Mouse (Mus musculus): ENCODE data around the gene Tbc1d5. TPM values are rescaled to one million over a fixed set of nuclear protein-coding genes. Genes with fewer than 3 reads are reported as not detected.

Tbc1d5 gene
- total RNA-seq, 2 experiments from 2014 or later, result 26.2 to 55.5 TPM

- peak; percentile 60; the same call in 1 of the 2 replicates for ATAC-seq (replicated peaks; ENCODE audit: poor library complexity)
Observed at GRCm38 (mm10) chr17:50698410-50698809, 480.7 kb downstream of the Tbc1d5 start.

- ATAC-seq (replicated peaks; ENCODE audit: poor library complexity), result no peak
Observed at GRCm38 (mm10) chr17:50688135-50688534, 491.0 kb downstream of the Tbc1d5 start.

GRCm38 (mm10) chr17:50687670-50688069 lies 491.5 kb downstream of the Tbc1d5 start:
- ATAC-seq (replicated peaks; ENCODE audit: poor library complexity), result no peak

- ATAC-seq (replicated peaks; ENCODE audit: poor library complexity), result no peak
Observed at GRCm38 (mm10) chr17:50684960-50685645, 494.0 kb downstream of the Tbc1d5 start.
